Mouse (Mus musculus) hindbrain, embryonic 11.5 days (tissue): ENCODE measurements around the gene Alox15. TPM values are rescaled to one million over a fixed set of nuclear protein-coding genes. Genes with fewer than 3 reads are reported as not detected.

Experiments used
- ATAC-seq: fragments of 200-750 bp; cut with Nextera tagmentation; 2 replicates; pipeline ENCODE4 v1.8.0; 2017; ENCODE audit warnings: mild to moderate bottlenecking, moderate TSS enrichment, moderate library complexity; ENCODE audit not compliant: low FRiP score
- DNase-seq: peaks from one replicate; pipeline ENCODE4 v3.0.0-alpha.2; 2015; ENCODE audit warnings: low spot score
- H3K27ac ChIP-seq: fragments of 300-500 bp; sonication (generic); 2 replicates; pipeline ENCODE4 v1.5.1; 2014; ENCODE audit warnings: mild to moderate bottlenecking, low read depth, low read length
- H3K27me3 ChIP-seq: fragments of 300-500 bp; sonication (generic); 2 replicates; pipeline ENCODE4 v1.6.1; 2014; ENCODE audit warnings: mild to moderate bottlenecking, low read length, moderate library complexity, mixed read lengths; ENCODE audit not compliant: control insufficient read depth, insufficient read depth
- H3K36me3 ChIP-seq: fragments of 300-500 bp; sonication (generic); 2 replicates; pipeline ENCODE4 v1.6.1; 2014; ENCODE audit warnings: mild to moderate bottlenecking, low read length, moderate library complexity, mixed read lengths; ENCODE audit not compliant: control insufficient read depth, insufficient read depth
- H3K4me1 ChIP-seq: fragments of 300-500 bp; sonication (generic); replicated peaks from 2 replicates; pipeline ENCODE4 v1.6.1; 2014; ENCODE audit warnings: low read length, mixed read lengths; ENCODE audit not compliant: control insufficient read depth, insufficient read depth
- H3K4me2 ChIP-seq: fragments of 300-500 bp; sonication (generic); replicated peaks from 2 replicates; pipeline ENCODE4 v1.6.1; 2014; ENCODE audit warnings: mild to moderate bottlenecking, low read depth, low read length
- H3K4me3 ChIP-seq: fragments of 300-500 bp; sonication (generic); 2 replicates; pipeline ENCODE4 v1.5.1; 2014; ENCODE audit warnings: low read depth, low read length
- H3K9ac ChIP-seq: fragments of 300-500 bp; sonication (generic); 2 replicates; pipeline ENCODE4 v1.6.1; 2014; ENCODE audit warnings: low read depth, low read length
- H3K9me3 ChIP-seq: fragments of 300-500 bp; sonication (generic); 2 replicates; pipeline ENCODE4 v1.6.1; 2016; ENCODE audit warnings: low read length; ENCODE audit not compliant: control insufficient read depth
- WGBS: fragments of 180-500 bp; shearing (Covaris S2); extraction: QIAGEN DNeasy Blood & Tissue Kit; methylation state at CpG from one replicate; pipeline ENCODE4 v1.1.7; 2014; 5-methylcytosine and 5-hydroxymethylcytosine counted together
- polyA plus RNA-seq: library from polyadenylated mRNA; unstranded; fragments of >200 nt; fragmentation: Nextera tagmentation; extraction: Ambion mirVana; gene quantifications from 2 replicates; pipeline ENCODE4 v1.2.1, GENCODE M21; 2014

The Alox15 gene
- polyA plus RNA-seq, 1 experiment from 2014 or later: not detected

- no peak overlapping the region for H3K4me3 ChIP-seq
- no peaks in the 10 kb centered on the region for H3K36me3 ChIP-seq
- H3K4me2 ChIP-seq: no peak overlapping the region
- DNase-seq: no peak
- no peak for ATAC-seq
- 67% methylated on average over 12 of the region's 12 CpGs for WGBS
- no peaks in the 10 kb centered on the region for H3K4me1 ChIP-seq
- no peaks in the 10 kb centered on the region for H3K27me3 ChIP-seq
- no peak overlapping the region for H3K9ac ChIP-seq
- no peak overlapping the region for H3K27ac ChIP-seq
- no peaks in the 10 kb centered on the region for H3K9me3 ChIP-seq
These were observed 53.9 kb downstream of the Alox15 start for GRCm38 (mm10) chr11:70297836-70298454.

GRCm38 (mm10) chr11:70297405-70297804 is 54.4 kb downstream of the Alox15 start:
- Histone ChIP-seq H3K4me1 (no peaks in the 10 kb centered on the region), H3K9ac (no peak overlapping the region), H3K4me3 (no peak overlapping the region), H3K27ac (no peak overlapping the region), H3K9me3 (no peaks in the 10 kb centered on the region), H3K27me3 (no peaks in the 10 kb centered on the region), H3K36me3 (no peaks in the 10 kb centered on the region), H3K4me2 (no peak overlapping the region)
- ATAC-seq (no peak), DNase-seq (no peak)
- WGBS: 62% methylated on average over 4 of the region's 4 CpGs

Other genes starting within 250 kb of the Alox15 start
- gene Mgl2, start 221.7 kb downstream of the Alox15 start, polyA plus RNA-seq: 0.42 TPM in 1 of 2 replicates, not detected in the other
- 0.32 and 1.4 TPM in 2 replicates for gene Clec10a, start 195.8 kb downstream of the Alox15 start, polyA plus RNA-seq
- gene Slc16a11, start 139.3 kb downstream of the Alox15 start, polyA plus RNA-seq: 0.40 and 0.51 TPM in 2 replicates
- 10.9 and 14.3 TPM in 2 replicates for gene Slc16a13, start 131.0 kb downstream of the Alox15 start, polyA plus RNA-seq
- gene Bcl6b, start 122.2 kb downstream of the Alox15 start, polyA plus RNA-seq: 5.0 and 5.9 TPM in 2 replicates
- gene 0610010K14Rik, start 114.1 kb downstream of the Alox15 start, polyA plus RNA-seq: 229 and 230 TPM in 2 replicates
- 10.2 and 11.6 TPM in 2 replicates for gene Gm21988, start 112.2 kb downstream of the Alox15 start, polyA plus RNA-seq
- 146 and 147 TPM in 2 replicates for gene Rnasek, start 112.2 kb downstream of the Alox15 start, polyA plus RNA-seq
- 3.5 and 3.7 TPM in 2 replicates for gene Alox12, start 96.7 kb downstream of the Alox15 start, polyA plus RNA-seq
- not detected in 2 replicates for gene Alox12e, start 29.4 kb downstream of the Alox15 start, polyA plus RNA-seq
- 31.0 and 32.0 TPM in 2 replicates for gene Pelp1, start 58.0 kb upstream of the Alox15 start, polyA plus RNA-seq
- gene Arrb2, start 80.6 kb upstream of the Alox15 start, polyA plus RNA-seq: 27.8 and 38.1 TPM in 2 replicates
- 40.2 and 42.0 TPM in 2 replicates for gene Med11, start 99.9 kb upstream of the Alox15 start, polyA plus RNA-seq
- 0.22 and 0.43 TPM in 2 replicates for gene Zmynd15, start 107.4 kb upstream of the Alox15 start, polyA plus RNA-seq
- gene Cxcl16, start 108.0 kb upstream of the Alox15 start, polyA plus RNA-seq: 0.42 and 1.2 TPM in 2 replicates
- gene Tm4sf5, start 153.2 kb upstream of the Alox15 start, polyA plus RNA-seq: 0.45 TPM in 1 of 2 replicates, not detected in the other
- gene Vmo1, start 162.6 kb upstream of the Alox15 start, polyA plus RNA-seq: 0.36 TPM in 1 of 2 replicates, not detected in the other
- gene Gltpd2, start 167.2 kb upstream of the Alox15 start, polyA plus RNA-seq: 0.14 and 0.45 TPM in 2 replicates
- gene Psmb6, start 173.3 kb upstream of the Alox15 start, polyA plus RNA-seq: 895 and 918 TPM in 2 replicates
- gene Gm40193, start 180.9 kb upstream of the Alox15 start, polyA plus RNA-seq: not detected in 2 replicates
- gene Pld2, start 188.0 kb upstream of the Alox15 start, polyA plus RNA-seq: 2.5 and 2.9 TPM in 2 replicates
- 11.9 and 17.6 TPM in 2 replicates for gene Mink1, start 210.8 kb upstream of the Alox15 start, polyA plus RNA-seq